Mouse (Mus musculus) layer of hippocampus, adult 8-10 months (tissue): ENCODE results near the gene Cwf19l1. TPM values are rescaled to one million over a fixed set of nuclear protein-coding genes. Genes with fewer than 3 reads are reported as not detected.

Experiments
- DNase-seq, 2 experiments: peaks; one replicate each; pipeline ENCODE4 v3.0.0; 2022; ENCODE audit warnings: low spot score in 2 of 2
- total RNA-seq, 4 experiments: library from RNA; stranded (reverse); gene quantifications; 2 replicates each; pipeline ENCODE4 v1.2.4; 2022

The Cwf19l1 gene
- total RNA-seq, 4 experiments from 2014 or later = 19.1 to 21.2 (median 19.9) TPM

DNA sequence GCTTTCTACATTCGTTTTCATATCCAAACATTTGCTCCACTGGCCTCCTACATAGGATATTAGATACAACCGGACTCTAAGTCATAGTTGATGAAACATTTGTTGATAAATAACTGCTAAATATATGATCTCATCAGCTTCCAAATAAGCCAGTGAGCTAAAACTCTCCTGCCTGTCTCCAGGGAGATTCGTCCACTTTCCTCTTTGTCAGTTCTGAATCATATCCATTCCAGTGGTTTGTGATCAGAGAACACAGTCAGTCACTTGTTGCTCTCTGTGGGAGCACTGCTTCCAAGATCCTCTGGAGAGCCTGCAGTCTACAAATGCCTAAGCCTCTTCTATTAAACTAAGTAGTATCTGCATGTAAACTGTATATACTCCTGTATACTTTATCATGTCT is 75.5 kb downstream of the Cwf19l1 start:
- DNase-seq = no peak

Other genes starting within 250 kb of the Cwf19l1 start
- 10 to 100 TPM; 10.8 to 13.3 (median 11.7) TPM for gene Dnmbp, start 195.7 kb downstream of the Cwf19l1 start, total RNA-seq
- under 1 TPM in 3 of 4 experiments, not detected in 1; 0.27 to 0.37 (median 0.34) TPM for gene Cpn1, start 149.3 kb downstream of the Cwf19l1 start, total RNA-seq
- not detected for gene Cyp2c23, start 106.7 kb downstream of the Cwf19l1 start, total RNA-seq
- gene Erlin1, start 66.1 kb downstream of the Cwf19l1 start, total RNA-seq = 10 to 100 TPM; 21.3 to 25.8 (median 23.0) TPM
- gene Chuk, start 28.4 kb downstream of the Cwf19l1 start, total RNA-seq = 10 to 100 TPM; 42.6 to 64.1 (median 51.9) TPM
- gene Bloc1s2, start 10.6 kb upstream of the Cwf19l1 start, total RNA-seq = 10 to 100 TPM; 55.5 to 72.3 (median 59.8) TPM
- gene Pkd2l1, start 56.6 kb upstream of the Cwf19l1 start, total RNA-seq = under 1 TPM; 0.26 to 0.64 (median 0.34) TPM
- 1 to 10 TPM; 2.7 to 4.1 (median 3.2) TPM for gene Scd3, start 67.4 kb upstream of the Cwf19l1 start, total RNA-seq
- gene Scd2, start 157.8 kb upstream of the Cwf19l1 start, total RNA-seq = 100 to 1,000 TPM; 662 to 773 (median 703) TPM
- gene Scd4, start 197.2 kb upstream of the Cwf19l1 start, total RNA-seq = 1 to 10 TPM; 2.3 to 3.0 (median 2.7) TPM